Mouse (Mus musculus) limb, embryonic 13.5 days (tissue): ENCODE measurements around the gene Hoxa13. TPM values are rescaled to one million over a fixed set of nuclear protein-coding genes. Genes with fewer than 3 reads are reported as not detected.

Experiments
- ATAC-seq: fragments of 200-750 bp; cut with Nextera tagmentation; 2 replicates; pipeline ENCODE4 v1.8.0; 2017; ENCODE audit warnings: low read depth, moderate number of reproducible peaks, moderate TSS enrichment; ENCODE audit not compliant: low FRiP score
- H3K27ac ChIP-seq: fragments of 300-500 bp; sonication (generic); 2 replicates; pipeline ENCODE4 v1.5.1; 2015; ENCODE audit warnings: inconsistent platforms, mild to moderate bottlenecking, moderate library complexity
- H3K27me3 ChIP-seq: fragments of 300-500 bp; sonication (generic); 2 replicates; pipeline ENCODE4 v1.6.1; 2015; ENCODE audit warnings: mild to moderate bottlenecking, inconsistent platforms
- H3K36me3 ChIP-seq: fragments of 300-500 bp; sonication (generic); 2 replicates; pipeline ENCODE4 v1.6.1; 2015; ENCODE audit warnings: inconsistent platforms, mild to moderate bottlenecking, moderate library complexity
- H3K4me1 ChIP-seq: fragments of 300-500 bp; sonication (generic); 2 replicates; pipeline ENCODE4 v1.6.1; 2015; ENCODE audit warnings: inconsistent platforms
- H3K4me2 ChIP-seq: fragments of 300-500 bp; sonication (generic); replicated peaks from 2 replicates; pipeline ENCODE4 v1.6.1; 2015; ENCODE audit warnings: inconsistent platforms, mild to moderate bottlenecking, moderate library complexity
- H3K4me3 ChIP-seq: fragments of 300-500 bp; sonication (generic); 2 replicates; pipeline ENCODE4 v1.5.1; 2015; ENCODE audit warnings: moderate library complexity, mild to moderate bottlenecking, inconsistent platforms
- H3K9ac ChIP-seq: fragments of 300-500 bp; sonication (generic); 2 replicates; pipeline ENCODE4 v1.6.1; 2015; ENCODE audit warnings: mild to moderate bottlenecking, inconsistent platforms
- H3K9me3 ChIP-seq: fragments of 300-500 bp; sonication (generic); 2 replicates; pipeline ENCODE4 v1.6.1; 2016; ENCODE audit warnings: inconsistent platforms
- WGBS: fragments of 180-500 bp; shearing (Covaris S2); methylation state at CpG from one replicate; pipeline ENCODE4 v1.1.7; 2015; 5-methylcytosine and 5-hydroxymethylcytosine counted together
- polyA plus RNA-seq: library from polyadenylated mRNA; unstranded; fragments of >200 nt; fragmentation: Nextera tagmentation; extraction: Ambion mirVana; gene quantifications from 2 replicates; pipeline ENCODE4 v1.2.1, GENCODE M21; 2015

Hoxa13 gene
- polyA plus RNA-seq, 1 experiment from 2014 or later, result 24.5 TPM

- no peak overlapping the region for H3K27ac ChIP-seq
- H3K27me3 ChIP-seq, result peaks cover 13% of the 10 kb centered on the region
- H3K4me3 ChIP-seq, result no peak overlapping the region
- WGBS, result 75% methylated on average over 5 of the region's 5 CpGs
- no peak overlapping the region for H3K9ac ChIP-seq
- no peaks in the 10 kb centered on the region for H3K36me3 ChIP-seq
- no peak overlapping the region for H3K4me2 ChIP-seq
- peaks cover 6% of the 10 kb centered on the region; the same call in 1 of the 2 replicates for H3K4me1 ChIP-seq
- no peak for ATAC-seq
- H3K9me3 ChIP-seq, result no peaks in the 10 kb centered on the region
Observed at GRCm38 (mm10) chr6:52283896-52284295, 23.2 kb upstream of the Hoxa13 start.

DNA sequence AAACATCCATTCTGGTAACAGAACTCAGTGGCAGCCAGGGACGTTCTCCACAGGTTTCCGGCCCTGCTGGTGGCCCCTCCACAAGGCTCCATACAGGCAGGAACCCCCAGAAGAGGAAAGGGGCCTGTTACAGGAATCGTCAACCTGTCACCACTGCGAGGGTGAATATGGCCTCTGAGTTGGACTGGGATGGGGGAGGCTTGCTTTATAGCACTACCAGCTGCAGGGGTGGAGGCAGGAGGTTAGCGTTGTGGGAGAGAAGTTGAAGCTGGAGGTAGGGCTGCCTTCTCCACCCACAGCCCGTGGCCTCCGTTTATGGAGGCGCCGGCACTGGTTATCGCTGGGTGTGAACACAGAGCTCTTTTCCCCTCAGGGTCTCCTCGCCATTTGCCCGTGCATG lies 20.4 kb upstream of the Hoxa13 start:
- no peak for ATAC-seq
- H3K9ac ChIP-seq, result no peak overlapping the region
- H3K4me2 ChIP-seq, result peak overlapping the region; percentile 32; the same call in 1 of the 2 replicates
- H3K27ac ChIP-seq, result no peak overlapping the region
- H3K27me3 ChIP-seq, result peaks cover 28% of the 10 kb centered on the region
- 22% methylated on average over 12 of the region's 12 CpGs for WGBS
- peaks cover 16% of the 10 kb centered on the region for H3K4me1 ChIP-seq
- H3K9me3 ChIP-seq, result no peaks in the 10 kb centered on the region; the same call in 1 of the 2 replicates
- no peaks in the 10 kb centered on the region for H3K36me3 ChIP-seq
- H3K4me3 ChIP-seq, result no peak overlapping the region

DNA sequence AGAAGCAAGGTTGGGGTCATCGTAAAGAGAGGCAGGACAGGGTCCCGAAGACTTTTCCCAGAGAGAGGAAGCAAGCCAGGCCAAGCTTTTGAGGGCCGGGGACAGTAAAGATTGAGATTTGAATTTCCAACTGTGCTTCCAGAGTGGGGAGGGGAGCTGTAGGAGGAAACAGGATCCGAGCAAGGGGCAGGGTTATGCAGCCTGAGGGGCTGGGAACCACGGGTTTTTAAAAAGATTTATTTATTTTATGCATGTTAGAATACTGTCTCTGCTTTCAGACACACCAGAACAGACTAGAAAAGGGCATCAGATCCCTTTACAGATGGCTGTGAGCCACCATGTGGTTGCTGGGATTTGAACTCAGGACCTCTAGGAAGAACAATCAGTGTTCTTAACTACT lies 16.2 kb upstream of the Hoxa13 start:
- H3K36me3 ChIP-seq, result no peaks in the 10 kb centered on the region
- no peak overlapping the region for H3K4me3 ChIP-seq
- no peak for ATAC-seq
- H3K27me3 ChIP-seq, result peaks cover 58% of the 10 kb centered on the region
- no peak overlapping the region for H3K27ac ChIP-seq
- H3K4me2 ChIP-seq, result 0 out of 2 replicates have a peak overlapping the region, but pooled peaks have one; percentile 7
- peaks cover 50% of the 10 kb centered on the region for H3K4me1 ChIP-seq
- no peaks in the 10 kb centered on the region; the same call in 1 of the 2 replicates for H3K9me3 ChIP-seq
- WGBS, result 4% methylated on average over 5 of the region's 5 CpGs
- no peak overlapping the region for H3K9ac ChIP-seq

DNA sequence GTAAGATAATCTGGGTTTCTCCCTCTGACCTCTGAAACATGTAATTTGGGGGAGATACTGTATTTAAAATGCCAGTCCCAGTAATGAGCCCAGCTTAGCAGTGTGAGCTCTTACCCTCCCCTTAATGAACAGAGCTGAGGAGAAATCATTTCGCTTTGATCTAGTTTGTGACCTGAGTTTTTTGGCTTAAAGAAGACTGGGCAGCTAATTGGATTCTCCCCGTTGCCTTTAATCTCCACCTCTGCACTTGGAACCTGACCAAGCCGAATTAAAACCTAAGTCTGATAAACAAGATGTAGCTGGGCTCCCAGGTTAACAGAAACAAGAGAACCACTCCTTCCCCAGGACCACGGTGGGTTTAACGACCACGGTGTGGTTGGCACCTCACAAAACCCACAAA lies 15.7 kb upstream of the Hoxa13 start:
- no peaks in the 10 kb centered on the region for H3K36me3 ChIP-seq
- no peaks in the 10 kb centered on the region; the same call in 1 of the 2 replicates for H3K9me3 ChIP-seq
- 0 out of 2 replicates have a peak overlapping the region, but pooled peaks have one; percentile 13 for H3K9ac ChIP-seq
- ATAC-seq, result no peak
- peaks cover 63% of the 10 kb centered on the region for H3K27me3 ChIP-seq
- no peak overlapping the region for H3K27ac ChIP-seq
- 0 out of 2 replicates have a peak overlapping the region, but pooled peaks have one; percentile 7 for H3K4me2 ChIP-seq
- peaks cover 49% of the 10 kb centered on the region for H3K4me1 ChIP-seq
- 4% methylated on average over 6 of the region's 6 CpGs for WGBS
- H3K4me3 ChIP-seq, result no peak overlapping the region

DNA sequence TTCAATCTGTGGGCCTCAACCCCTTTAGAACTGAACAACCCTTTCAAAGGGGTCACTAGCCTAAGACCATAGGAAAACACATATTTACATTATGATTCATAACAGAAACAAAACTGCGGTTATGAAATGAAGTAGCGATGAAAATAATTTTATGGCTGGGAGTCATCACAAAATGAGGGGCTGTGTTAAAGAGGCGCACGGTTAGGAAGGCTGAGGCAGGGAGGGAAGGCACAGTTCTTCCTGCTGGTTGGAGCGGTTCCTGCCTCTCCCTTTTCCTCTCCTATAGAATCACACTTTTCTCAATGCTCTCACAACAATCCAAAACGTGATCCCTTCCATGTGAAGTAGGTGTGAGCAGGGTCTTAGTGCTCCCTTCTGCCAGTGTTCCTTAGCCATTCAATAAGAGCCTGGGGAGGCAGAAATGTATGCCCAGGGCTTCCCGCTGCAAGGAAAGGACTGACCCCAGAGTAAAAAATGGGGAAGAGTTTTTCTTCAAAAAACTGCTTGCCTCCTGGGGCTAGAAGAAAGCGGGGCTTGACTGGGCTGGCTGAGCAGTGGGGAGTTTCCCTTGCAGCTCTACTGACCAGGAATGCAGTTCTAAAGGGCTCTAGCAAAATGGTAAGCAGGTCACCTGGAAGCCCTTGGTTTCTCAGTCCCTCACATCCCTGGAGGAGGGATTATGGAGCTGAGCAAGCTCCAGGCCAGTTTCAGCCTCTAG lies 15.0 kb upstream of the Hoxa13 start:
- no peak overlapping the region for H3K9ac ChIP-seq
- no peaks in the 10 kb centered on the region for H3K36me3 ChIP-seq
- no peak overlapping the region for H3K4me2 ChIP-seq
- no peak for ATAC-seq
- peak overlapping the region; percentile 6; the same call in 1 of the 2 replicates for H3K27ac ChIP-seq
- 22% methylated on average over 8 of the region's 8 CpGs for WGBS
- H3K4me3 ChIP-seq, result no peak overlapping the region
- peaks cover 70% of the 10 kb centered on the region for H3K27me3 ChIP-seq
- no peaks in the 10 kb centered on the region; the same call in 1 of the 2 replicates for H3K9me3 ChIP-seq
- H3K4me1 ChIP-seq, result peaks cover 50% of the 10 kb centered on the region

DNA sequence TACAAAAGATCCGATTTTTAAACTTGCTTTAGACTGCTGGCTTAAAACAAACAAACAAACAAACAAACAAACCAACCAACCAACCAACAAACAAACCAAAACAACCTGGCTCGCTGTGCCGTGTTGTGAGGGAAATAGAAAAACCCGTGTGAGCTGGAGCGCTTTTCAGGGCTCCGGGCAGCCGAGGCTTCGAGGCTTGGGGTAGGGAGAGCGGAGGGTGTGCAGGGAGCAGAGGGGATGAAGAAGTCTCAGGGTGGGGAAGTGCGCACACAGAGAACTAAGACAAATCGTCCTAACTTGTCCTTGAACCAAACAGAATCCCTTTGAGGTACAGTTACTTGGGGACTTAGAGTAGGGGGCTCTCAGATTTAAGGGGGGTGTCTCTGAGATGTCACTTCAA lies 13.9 kb upstream of the Hoxa13 start:
- peaks cover 81% of the 10 kb centered on the region for H3K27me3 ChIP-seq
- H3K4me2 ChIP-seq, result peak overlapping the region; percentile 56
- ATAC-seq, result no peak
- 16% methylated on average over 11 of the region's 11 CpGs for WGBS
- no peaks in the 10 kb centered on the region; the same call in 1 of the 2 replicates for H3K9me3 ChIP-seq
- H3K4me3 ChIP-seq, result peak overlapping the region; percentile 26; the same call in 1 of the 2 replicates
- no peak overlapping the region for H3K27ac ChIP-seq
- no peaks in the 10 kb centered on the region for H3K36me3 ChIP-seq
- H3K4me1 ChIP-seq, result peaks cover 57% of the 10 kb centered on the region
- peak overlapping the region; percentile 59; the same call in 1 of the 2 replicates for H3K9ac ChIP-seq

DNA sequence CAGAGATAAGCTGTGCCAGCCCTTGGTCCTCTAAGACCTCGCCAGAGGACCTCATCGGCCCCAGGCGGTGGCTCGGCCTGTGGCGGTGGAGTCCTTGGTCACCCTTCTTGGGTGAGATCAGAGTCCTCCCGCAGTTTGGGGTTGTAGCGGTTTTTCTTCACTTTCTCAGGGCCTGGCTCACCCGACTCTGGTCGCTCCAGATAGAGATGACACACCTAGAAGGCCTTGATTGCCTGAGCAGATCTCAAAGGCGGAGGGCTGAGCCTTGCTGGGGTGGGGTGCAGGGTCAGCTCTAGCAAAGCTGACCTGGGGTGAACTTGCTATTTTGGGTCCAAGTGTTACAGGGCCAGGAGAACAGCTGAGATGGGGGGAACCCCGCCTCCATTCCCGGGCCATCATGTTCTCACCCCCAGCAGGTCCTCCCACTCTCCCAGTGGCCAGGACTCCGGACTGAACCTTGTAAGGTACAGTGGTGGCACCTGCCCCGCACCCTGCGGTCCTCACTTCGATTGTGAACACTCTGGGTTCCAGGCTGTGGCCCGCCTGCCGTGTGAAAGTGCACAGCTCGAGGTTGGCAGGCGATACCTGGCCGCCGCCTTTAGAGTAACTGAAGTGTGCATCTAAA lies 13.1 kb upstream of the Hoxa13 start:
- Histone ChIP-seq H3K27me3 (peaks cover 87% of the 10 kb centered on the region), H3K4me1 (peaks cover 59% of the 10 kb centered on the region), H3K9ac (peak overlapping the region; percentile 59), H3K9me3 (no peaks in the 10 kb centered on the region; the same call in 1 of the 2 replicates), H3K27ac (no peak overlapping the region), H3K36me3 (no peaks in the 10 kb centered on the region), H3K4me3 (peak overlapping the region; percentile 26), H3K4me2 (peak overlapping the region; percentile 56)
- 12% methylated on average over 22 of the region's 22 CpGs for WGBS
- ATAC-seq, result no peak; the same call in 1 of the 2 replicates

- Histone ChIP-seq H3K9me3 (no peaks in the 10 kb centered on the region), H3K9ac (peak overlapping the region; percentile 59; the same call in 1 of the 2 replicates), H3K27me3 (peaks cover 94% of the 10 kb centered on the region), H3K27ac (no peak overlapping the region), H3K4me2 (peak overlapping the region; percentile 56), H3K4me1 (peaks cover 67% of the 10 kb centered on the region), H3K4me3 (peak overlapping the region; percentile 26), H3K36me3 (no peaks in the 10 kb centered on the region)
- WGBS, result 17% methylated on average over 21 of the region's 22 CpGs
- no peak for ATAC-seq
Observed at GRCm38 (mm10) chr6:52272766-52273655, 12.3 kb upstream of the Hoxa13 start.

GRCm38 (mm10) chr6:52270494-52271480 lies 10.1 kb upstream of the Hoxa13 start:
- Histone ChIP-seq H3K9ac (no peak overlapping the region), H3K36me3 (no peaks in the 10 kb centered on the region), H3K27me3 (peaks cover 78% of the 10 kb centered on the region), H3K4me2 (peak overlapping the region; percentile 45), H3K4me1 (peaks cover 67% of the 10 kb centered on the region), H3K9me3 (no peaks in the 10 kb centered on the region), H3K27ac (no peak overlapping the region), H3K4me3 (no peak overlapping the region)
- ATAC-seq, result peak; percentile 10; the same call in 1 of the 2 replicates
- WGBS, result 4% methylated on average over 23 of the region's 23 CpGs

- no peak overlapping the region for H3K4me3 ChIP-seq
- 0 out of 2 replicates have a peak overlapping the region, but pooled peaks have one; percentile 48 for H3K9ac ChIP-seq
- peak overlapping the region; percentile 52 for H3K4me2 ChIP-seq
- H3K27ac ChIP-seq, result no peak overlapping the region
- H3K36me3 ChIP-seq, result no peaks in the 10 kb centered on the region
- no peaks in the 10 kb centered on the region for H3K9me3 ChIP-seq
- ATAC-seq, result no peak
- 22% methylated on average over 3 of the region's 3 CpGs for WGBS
- H3K4me1 ChIP-seq, result peaks cover 56% of the 10 kb centered on the region
- H3K27me3 ChIP-seq, result peaks cover 66% of the 10 kb centered on the region
Observed at GRCm38 (mm10) chr6:52268756-52269155, 8.1 kb upstream of the Hoxa13 start.

GRCm38 (mm10) chr6:52268341-52268740 lies 7.7 kb upstream of the Hoxa13 start:
- H3K9ac ChIP-seq, result peak overlapping the region; percentile 48; the same call in 1 of the 2 replicates

More at GRCm38 (mm10) chr6:52268341-52268740, 7.7 kb upstream of the Hoxa13 start:
- H3K27me3 ChIP-seq, result peaks cover 62% of the 10 kb centered on the region
- WGBS, result 20% methylated on average over 7 of the region's 7 CpGs
- ATAC-seq, result no peak
- no peak overlapping the region for H3K27ac ChIP-seq
- peaks cover 52% of the 10 kb centered on the region for H3K4me1 ChIP-seq
- no peaks in the 10 kb centered on the region for H3K36me3 ChIP-seq
- H3K4me3 ChIP-seq, result peak overlapping the region; percentile 16
- peak overlapping the region; percentile 52 for H3K4me2 ChIP-seq
- H3K9me3 ChIP-seq, result no peaks in the 10 kb centered on the region
